Mouse (Mus musculus): ENCODE measurements around the gene Rpl29. TPM values are rescaled to one million over a fixed set of nuclear protein-coding genes. Genes with fewer than 3 reads are reported as not detected.

Gene Rpl29
- total and polyA plus RNA-seq, 3 experiments: 1,058 to 1,867 (median 1,257) TPM

GRCm38 (mm10) chr9:106460401-106461025, 31.3 kb downstream of the Rpl29 start:
- TF ChIP-seq ZC3H11A (IDR thresholded peaks at IDR 0.05; ENCODE audit: low read depth, low read length) (no peak), JUN (IDR thresholded peaks at IDR 0.05; ENCODE audit: insufficient read depth, low read depth, low read length) (no peak), UBTF (IDR thresholded peaks at IDR 0.05; ENCODE audit: low read depth, low read length) (no peak), POLR2A (IDR thresholded peaks at IDR 0.05; ENCODE audit: low read depth, low read length) (no peak), ETS1 (conservative IDR thresholded peaks at IDR 0.05; ENCODE audit: low read depth, low read length) (no peak), BHLHE40 (IDR thresholded peaks at IDR 0.05; ENCODE audit: low read depth, low read length) (no peak), CTCF (conservative IDR thresholded peaks at IDR 0.05 in 1 of 2, IDR thresholded peaks at IDR 0.05 in 1 of 2; ENCODE audit: low read depth in 2 of 2, low read length in 2 of 2) (no peak)
- dilution Hi-C loops (cut with MboI; ENCODE audit: extremely low pct_ligation_motif_present, extremely low pct_unique_long_range_greater_than_20kb, low sequenced_read_pairs): no loop called here
- Histone ChIP-seq H3K9ac (ENCODE audit: insufficient read depth, low read depth) (no peak overlapping the region), H3K9me3 (replicated peaks; ENCODE audit: low read length) (peaks cover 12% of the 10 kb centered on the region), H3K27me3 (replicated peaks) (no peaks in the 10 kb centered on the region), H3K79me2 (replicated peaks; ENCODE audit: control insufficient read depth, extremely low read depth, insufficient read depth, poor library complexity, severe bottlenecking) (no peaks in the 10 kb centered on the region), H3K4me1 (ENCODE audit: control insufficient read depth in 1 of 2, insufficient read depth in 2 of 2) (peaks cover 10 to 33% of the 10 kb centered on the region in 2 experiments), H3K4me3 (replicated peaks in 1 of 3; ENCODE audit: low read depth in 2 of 3, low read length in 2 of 3, poor library complexity in 1 of 3) (no peak overlapping the region), H3K27ac (ENCODE audit: insufficient read depth, low read depth) (no peak overlapping the region), H3K4me2 (ENCODE audit: insufficient read depth, low read depth, poor library complexity, severe bottlenecking) (no peak overlapping the region), H3K36me3 (replicated peaks in 1 of 2; ENCODE audit: control insufficient read depth in 1 of 2, insufficient read depth in 1 of 2, low read length in 1 of 2) (peaks cover 42 to 82% of the 10 kb centered on the region in 2 experiments)
- in situ Hi-C loops (cut with MboI; ENCODE audit: low pct_ligation_motif_present, low pct_unique_long_range_greater_than_20kb, low sequenced_read_pairs): no loop called here
- DNase-seq (ENCODE audit: extremely low read depth): no peak

GRCm38 (mm10) chr9:106461026-106461415, 31.8 kb downstream of the Rpl29 start:
- DNase-seq (ENCODE audit: extremely low read depth): no peak
- no peak overlapping the region for H3K9ac ChIP-seq (ENCODE audit: insufficient read depth, low read depth)
- no peak overlapping the region for H3K4me3 ChIP-seq (replicated peaks in 1 of 3; ENCODE audit: low read depth in 2 of 3, low read length in 2 of 3, poor library complexity in 1 of 3)
- H3K79me2 ChIP-seq (replicated peaks; ENCODE audit: control insufficient read depth, extremely low read depth, insufficient read depth, poor library complexity, severe bottlenecking): no peaks in the 10 kb centered on the region
- in situ Hi-C loops (cut with MboI; ENCODE audit: low pct_ligation_motif_present, low pct_unique_long_range_greater_than_20kb, low sequenced_read_pairs): no loop called here
- no peak overlapping the region for H3K4me2 ChIP-seq (ENCODE audit: insufficient read depth, low read depth, poor library complexity, severe bottlenecking)
- no peak overlapping the region for H3K27ac ChIP-seq (ENCODE audit: insufficient read depth, low read depth)
- H3K4me1 ChIP-seq (ENCODE audit: control insufficient read depth in 1 of 2, insufficient read depth in 2 of 2): peaks cover 10 to 28% of the 10 kb centered on the region in 2 experiments
- TF ChIP-seq BHLHE40 (IDR thresholded peaks at IDR 0.05; ENCODE audit: low read depth, low read length) (no peak), MAX (IDR thresholded peaks at IDR 0.05; ENCODE audit: low read length) (no peak), HCFC1 (IDR thresholded peaks at IDR 0.05; ENCODE audit: low read depth, low read length) (no peak), ZNF384 (IDR thresholded peaks at IDR 0.05; ENCODE audit: low read depth, low read length) (no peak), TCF12 (IDR thresholded peaks at IDR 0.05; ENCODE audit: low read depth, low read length) (no peak), TBP (conservative IDR thresholded peaks at IDR 0.05; ENCODE audit: low read depth, low read length) (no peak), JUND (conservative IDR thresholded peaks at IDR 0.05; ENCODE audit: low read depth, low read length) (no peak), MXI1 (IDR thresholded peaks at IDR 0.05; ENCODE audit: low read depth, low read length) (no peak), MEF2A (IDR thresholded peaks at IDR 0.05; ENCODE audit: borderline replicate concordance, low read depth, low read length) (no peak), MAFK (IDR thresholded peaks at IDR 0.05; ENCODE audit: insufficient replicate concordance, low read length) (no peak), NRF1 (IDR thresholded peaks at IDR 0.05; ENCODE audit: low read depth, low read length) (no peak), EP300 (IDR thresholded peaks at IDR 0.05; ENCODE audit: low read length) (no peak), USF2 (conservative IDR thresholded peaks at IDR 0.05; ENCODE audit: low read depth, low read length) (no peak)
- H3K36me3 ChIP-seq (replicated peaks in 1 of 2; ENCODE audit: control insufficient read depth in 1 of 2, insufficient read depth in 1 of 2, low read length in 1 of 2): peaks cover 45 to 87% of the 10 kb centered on the region in 2 experiments
- peaks cover 16% of the 10 kb centered on the region for H3K9me3 ChIP-seq (replicated peaks; ENCODE audit: low read length)
- no peaks in the 10 kb centered on the region for H3K27me3 ChIP-seq (replicated peaks)
- dilution Hi-C loops (cut with MboI; ENCODE audit: extremely low pct_ligation_motif_present, extremely low pct_unique_long_range_greater_than_20kb, low sequenced_read_pairs): no loop called here

Measured in CH12.LX (cell line).